Mouse (Mus musculus): ENCODE measurements around the gene Nynrin. TPM values are rescaled to one million over a fixed set of nuclear protein-coding genes. Genes with fewer than 3 reads are reported as not detected.
A peak's percentile ranks its signal among the peaks of the same experiment; 100 is the strongest.

The Nynrin gene
- polyA plus RNA-seq, 1 experiment from 2014 or later, result 25.0 TPM

DNA sequence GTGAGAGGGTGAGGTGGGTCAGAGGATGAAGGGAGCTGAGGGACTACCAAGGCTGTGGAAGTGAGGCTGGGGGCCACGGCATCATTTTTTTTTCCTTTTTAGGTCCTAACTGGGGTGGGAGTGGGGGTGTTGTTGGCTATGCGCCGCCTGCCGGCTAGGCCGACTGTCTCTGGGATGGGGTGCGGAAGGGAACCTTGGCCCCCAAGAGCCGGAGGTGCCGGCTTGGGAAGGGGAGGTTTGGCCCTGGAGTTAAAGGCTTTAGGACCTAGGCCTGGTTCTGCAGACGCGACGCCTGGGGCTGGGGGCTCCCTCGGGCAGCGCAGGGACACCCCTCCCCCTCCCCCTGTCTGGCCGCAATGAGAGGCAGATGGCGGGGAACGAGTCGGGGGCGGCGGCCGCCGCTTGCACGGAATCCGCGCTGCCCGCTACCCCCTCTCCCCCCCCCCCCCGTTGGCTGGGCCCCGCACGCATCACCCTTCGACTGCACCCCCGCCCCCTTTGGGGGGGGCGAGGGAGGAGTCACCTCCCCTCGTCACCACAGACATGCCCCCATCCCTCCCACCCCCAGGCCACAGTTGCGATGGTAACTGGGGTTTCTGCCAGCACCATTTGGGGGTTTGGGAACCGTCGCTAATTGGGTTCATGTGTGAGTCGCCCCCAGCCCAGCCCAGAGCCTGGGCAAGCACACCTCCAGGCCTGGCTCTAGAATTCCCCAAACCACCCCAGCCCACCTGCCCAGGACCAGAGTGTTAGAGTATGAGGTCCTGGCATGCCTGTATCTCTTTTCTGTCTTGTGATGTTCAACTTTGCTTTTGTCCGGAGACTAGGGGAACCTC is 28.4 kb upstream of the Nynrin start:
- Histone ChIP-seq H3K4me3 (replicated peaks) (peak overlapping the region; percentile 77), H3K9me3 (replicated peaks) (no peaks in the 10 kb centered on the region), H3K4me1 (peaks cover 55% of the 10 kb centered on the region), H3K4me2 (replicated peaks) (peak overlapping the region; percentile 76), H3K9ac (peak overlapping the region; percentile 90), H3K27me3 (no peaks in the 10 kb centered on the region), H3K36me3 (peaks cover 24% of the 10 kb centered on the region), H3K27ac (replicated peaks) (peak overlapping the region; percentile 100)
- WGBS, result 1% methylated on average over 27 of the region's 37 CpGs
- peak; percentile 26 for ATAC-seq (ENCODE audit: insufficient number of reproducible peaks, low FRiP score, low TSS enrichment, low read depth)

DNA sequence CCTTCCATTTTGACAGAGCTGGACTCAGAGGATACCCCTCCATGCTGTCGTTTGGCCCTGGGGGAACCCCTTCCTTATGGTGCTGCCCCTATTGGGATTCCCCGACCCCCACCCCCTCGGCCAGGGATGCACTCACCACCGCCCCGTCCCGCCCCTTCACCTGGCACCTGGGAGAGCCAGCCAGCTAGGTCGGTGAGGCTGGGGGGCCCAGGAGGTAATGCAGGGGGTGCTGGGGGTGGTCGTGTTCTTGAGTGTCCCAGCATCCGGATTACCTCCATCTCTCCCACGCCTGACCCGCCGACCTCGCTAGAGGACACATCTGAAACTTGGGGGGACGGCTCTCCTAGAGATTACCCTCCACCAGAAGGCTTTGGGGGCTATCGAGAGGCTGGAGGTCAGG is 27.7 kb upstream of the Nynrin start:
- H3K27ac ChIP-seq (replicated peaks), result peak overlapping the region; percentile 100
- peaks cover 55% of the 10 kb centered on the region for H3K4me1 ChIP-seq
- H3K9ac ChIP-seq, result peak overlapping the region; percentile 15
- peaks cover 32% of the 10 kb centered on the region for H3K36me3 ChIP-seq
- H3K9me3 ChIP-seq (replicated peaks), result no peaks in the 10 kb centered on the region
- peak overlapping the region; percentile 76 for H3K4me2 ChIP-seq (replicated peaks)
- H3K4me3 ChIP-seq (replicated peaks), result peak overlapping the region; percentile 77
- ATAC-seq (ENCODE audit: insufficient number of reproducible peaks, low FRiP score, low TSS enrichment, low read depth), result no peak
- WGBS, result 9% methylated on average over 15 of the region's 15 CpGs
- H3K27me3 ChIP-seq, result no peaks in the 10 kb centered on the region

DNA sequence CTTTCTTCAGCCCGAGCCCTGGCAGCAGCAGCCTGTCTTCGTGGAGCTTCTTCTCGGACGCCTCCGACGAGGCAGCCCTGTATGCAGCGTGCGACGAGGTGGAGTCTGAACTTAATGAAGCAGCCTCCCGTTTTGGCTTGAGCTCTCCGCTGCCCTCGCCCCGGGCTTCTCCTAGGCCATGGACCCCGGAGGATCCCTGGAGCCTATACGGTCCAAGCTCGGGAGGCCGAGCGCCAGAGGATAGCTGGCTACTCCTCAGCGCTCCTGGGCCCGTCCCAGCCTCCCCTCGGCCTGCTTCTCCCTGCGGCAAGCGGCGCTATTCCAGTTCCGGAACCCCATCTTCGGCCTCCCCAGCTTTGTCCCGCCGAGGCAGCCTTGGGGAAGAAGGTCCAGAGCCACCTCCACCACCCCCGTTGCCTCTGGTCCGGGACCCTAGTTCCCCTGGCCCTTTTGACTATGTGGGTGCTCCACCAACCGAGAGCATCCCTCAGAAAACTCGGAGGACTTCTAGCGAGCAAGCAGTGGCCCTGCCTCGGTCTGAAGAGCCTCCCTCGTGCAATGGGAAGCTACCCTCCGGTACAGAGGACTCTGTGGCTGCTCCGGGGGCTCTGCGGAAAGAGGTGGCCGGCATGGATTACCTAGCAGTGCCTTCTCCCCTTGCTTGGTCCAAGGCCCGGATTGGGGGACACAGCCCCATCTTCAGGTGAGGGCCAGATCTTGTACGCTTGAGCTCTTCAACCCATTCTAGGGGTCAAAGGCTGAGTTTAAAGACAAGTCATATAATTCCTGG is 27.1 kb upstream of the Nynrin start:
- H3K36me3 ChIP-seq, result peaks cover 38% of the 10 kb centered on the region
- WGBS, result 14% methylated on average over 41 of the region's 41 CpGs
- ATAC-seq (ENCODE audit: insufficient number of reproducible peaks, low FRiP score, low TSS enrichment, low read depth), result no peak
- peak overlapping the region; percentile 15 for H3K9ac ChIP-seq
- peak overlapping the region; percentile 100 for H3K27ac ChIP-seq (replicated peaks)
- H3K4me1 ChIP-seq, result peaks cover 59% of the 10 kb centered on the region
- H3K4me2 ChIP-seq (replicated peaks), result peak overlapping the region; percentile 76
- no peaks in the 10 kb centered on the region for H3K9me3 ChIP-seq (replicated peaks)
- no peaks in the 10 kb centered on the region for H3K27me3 ChIP-seq
- H3K4me3 ChIP-seq (replicated peaks), result peak overlapping the region; percentile 77

DNA sequence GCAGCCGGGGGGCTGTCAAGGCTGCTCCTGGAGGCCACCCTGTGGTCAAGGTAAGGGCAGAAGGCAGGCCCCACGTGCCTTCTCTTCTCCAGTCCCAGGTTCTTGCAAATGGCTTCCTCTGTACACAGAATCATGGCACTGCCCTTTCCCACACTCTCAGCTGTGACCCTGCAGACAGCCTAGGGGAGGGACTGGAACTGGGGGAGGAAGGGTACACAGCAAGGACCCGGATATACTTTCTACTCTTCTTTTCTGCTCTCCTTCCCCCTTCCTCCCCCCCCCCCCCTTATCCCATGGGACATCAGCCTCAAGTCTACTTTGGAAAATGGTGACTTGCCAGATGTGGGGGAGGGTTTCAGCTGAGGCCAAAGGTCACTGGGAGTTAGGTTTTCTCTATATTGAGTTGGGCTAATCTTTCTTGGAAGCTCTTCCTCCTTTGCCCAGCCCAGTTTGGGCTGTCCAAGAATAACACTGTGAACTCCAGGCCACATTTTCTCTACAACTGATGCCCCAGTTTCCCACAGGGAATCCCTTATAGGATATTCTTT is 25.0 kb upstream of the Nynrin start:
- Histone ChIP-seq H3K4me3 (replicated peaks) (peak overlapping the region; percentile 13; the same call in 1 of the 2 replicates), H3K27ac (replicated peaks) (no peak overlapping the region), H3K9me3 (replicated peaks) (no peaks in the 10 kb centered on the region), H3K4me1 (peaks cover 63% of the 10 kb centered on the region), H3K27me3 (no peaks in the 10 kb centered on the region), H3K36me3 (peaks cover 52% of the 10 kb centered on the region), H3K9ac (no peak overlapping the region), H3K4me2 (replicated peaks) (peak overlapping the region; percentile 76)
- no peak for ATAC-seq (ENCODE audit: insufficient number of reproducible peaks, low FRiP score, low TSS enrichment, low read depth)
- 50% methylated on average over 3 of the region's 3 CpGs for WGBS

DNA sequence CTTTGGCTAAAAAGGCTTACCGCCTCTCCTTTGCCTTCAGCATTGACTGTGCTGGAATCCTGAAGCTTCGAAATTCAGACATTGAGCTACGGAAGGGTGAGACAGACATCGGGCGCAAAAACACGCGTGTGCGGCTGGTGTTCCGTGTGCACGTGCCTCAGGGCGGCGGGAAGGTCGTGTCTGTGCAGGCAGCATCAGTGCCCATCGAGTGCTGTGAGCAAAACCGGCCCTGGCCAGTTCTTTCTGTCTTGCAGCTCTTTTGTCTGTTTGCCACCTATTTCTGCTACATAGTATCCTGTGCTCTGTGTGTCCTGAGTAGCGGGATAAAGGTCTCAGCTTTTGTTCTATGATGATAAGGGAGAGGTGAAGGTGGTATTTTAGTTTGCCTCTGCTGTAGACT is 24.0 kb upstream of the Nynrin start:
- no peaks in the 10 kb centered on the region for H3K9me3 ChIP-seq (replicated peaks)
- no peak overlapping the region for H3K9ac ChIP-seq
- no peaks in the 10 kb centered on the region for H3K27me3 ChIP-seq
- H3K4me2 ChIP-seq (replicated peaks), result no peak overlapping the region
- H3K4me1 ChIP-seq, result peaks cover 63% of the 10 kb centered on the region
- no peak for ATAC-seq (ENCODE audit: insufficient number of reproducible peaks, low FRiP score, low TSS enrichment, low read depth)
- WGBS, result 85% methylated on average over 16 of the region's 16 CpGs
- no peak overlapping the region for H3K4me3 ChIP-seq (replicated peaks)
- peaks cover 52% of the 10 kb centered on the region for H3K36me3 ChIP-seq
- H3K27ac ChIP-seq (replicated peaks), result no peak overlapping the region

DNA sequence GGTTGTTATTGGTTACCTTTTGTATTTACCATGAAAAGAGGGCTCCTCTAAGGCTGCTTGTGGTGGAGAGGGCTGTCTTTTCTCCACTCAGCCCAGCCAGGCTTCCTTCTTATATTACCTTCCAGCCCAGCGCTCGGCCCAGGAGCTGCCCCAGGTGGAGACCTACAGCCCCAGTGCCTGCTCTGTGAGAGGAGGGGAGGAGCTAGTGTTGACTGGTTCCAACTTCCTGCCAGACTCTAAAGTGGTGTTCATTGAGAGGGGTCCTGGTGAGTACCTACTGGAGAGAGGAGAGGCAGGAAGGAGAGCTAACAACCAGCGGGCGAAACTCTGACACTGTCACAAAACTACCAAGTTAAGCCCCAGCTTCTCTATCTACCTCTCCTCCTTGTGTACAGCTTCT is 23.5 kb upstream of the Nynrin start:
- no peak overlapping the region for H3K27ac ChIP-seq (replicated peaks)
- no peak overlapping the region for H3K9ac ChIP-seq
- H3K4me2 ChIP-seq (replicated peaks), result no peak overlapping the region
- no peaks in the 10 kb centered on the region for H3K27me3 ChIP-seq
- peaks cover 61% of the 10 kb centered on the region for H3K4me1 ChIP-seq
- 77% methylated on average over 4 of the region's 4 CpGs for WGBS
- ATAC-seq (ENCODE audit: insufficient number of reproducible peaks, low FRiP score, low TSS enrichment, low read depth), result no peak
- no peak overlapping the region for H3K4me3 ChIP-seq (replicated peaks)
- H3K9me3 ChIP-seq (replicated peaks), result no peaks in the 10 kb centered on the region
- H3K36me3 ChIP-seq, result peaks cover 52% of the 10 kb centered on the region

DNA sequence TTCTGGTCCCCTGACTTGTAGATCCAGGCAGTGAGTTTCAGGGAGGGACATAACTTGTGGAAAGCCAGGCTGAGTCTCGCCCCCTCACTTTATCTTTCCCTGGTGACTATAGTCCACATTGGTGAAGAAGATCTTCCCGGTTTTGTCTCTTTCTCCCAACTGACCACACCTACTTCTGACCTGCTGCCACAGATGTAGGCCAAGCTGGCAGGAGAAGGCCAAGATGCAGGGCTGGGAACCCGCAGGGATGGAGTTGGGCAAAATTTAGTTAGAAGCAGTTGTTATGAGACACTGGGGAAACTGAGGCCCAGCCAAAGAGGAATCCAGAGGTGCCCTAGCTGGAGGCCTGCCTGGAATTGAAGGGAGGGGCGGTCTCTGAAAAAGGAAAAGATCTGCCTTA is 20.7 kb upstream of the Nynrin start:
- Histone ChIP-seq H3K4me2 (replicated peaks) (no peak overlapping the region), H3K27ac (replicated peaks) (no peak overlapping the region), H3K4me1 (peaks cover 49% of the 10 kb centered on the region), H3K36me3 (peaks cover 51% of the 10 kb centered on the region), H3K9me3 (replicated peaks) (no peaks in the 10 kb centered on the region), H3K4me3 (replicated peaks) (no peak overlapping the region), H3K27me3 (no peaks in the 10 kb centered on the region), H3K9ac (no peak overlapping the region)
- WGBS, result 78% methylated on average over 4 of the region's 4 CpGs
- ATAC-seq (ENCODE audit: insufficient number of reproducible peaks, low FRiP score, low TSS enrichment, low read depth), result no peak

DNA sequence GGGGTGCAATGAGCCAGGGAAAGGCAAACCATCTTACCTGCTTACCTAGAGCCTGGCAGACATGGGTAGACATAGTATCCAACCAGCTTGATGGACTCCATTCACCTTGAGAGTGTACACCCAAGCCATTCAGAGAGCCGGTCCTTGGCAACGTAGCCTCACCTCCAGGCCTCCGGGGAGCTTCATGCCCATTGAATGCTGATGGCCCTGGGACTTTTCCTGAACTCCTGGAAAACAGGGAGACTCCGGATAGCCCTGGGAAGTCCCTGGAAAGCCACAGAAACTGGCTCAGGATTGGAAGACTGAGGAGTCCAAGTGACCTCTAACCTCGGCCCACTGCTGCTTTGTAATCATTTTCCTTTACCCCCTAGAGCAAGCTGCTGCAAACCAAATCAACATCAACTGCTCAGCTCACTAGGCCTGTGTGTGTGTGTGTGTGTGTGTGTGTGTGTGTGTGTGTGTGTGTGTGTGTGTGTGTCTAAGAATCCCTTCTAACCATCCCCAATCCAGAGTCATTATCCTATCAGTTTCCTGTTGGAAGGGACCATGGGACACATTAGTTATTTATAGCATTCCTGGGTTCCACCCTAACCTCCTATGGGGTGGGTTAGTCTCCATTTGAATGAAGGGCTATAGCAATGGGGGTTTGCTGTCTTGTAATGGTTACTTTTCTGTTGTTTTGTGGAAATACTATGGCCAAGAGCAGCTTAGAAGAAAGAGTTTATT is 18.8 kb upstream of the Nynrin start:
- no peak overlapping the region for H3K4me2 ChIP-seq (replicated peaks)
- H3K27ac ChIP-seq (replicated peaks), result peak overlapping the region; percentile 48; the same call in 1 of the 2 replicates
- no peaks in the 10 kb centered on the region for H3K27me3 ChIP-seq
- ATAC-seq (ENCODE audit: insufficient number of reproducible peaks, low FRiP score, low TSS enrichment, low read depth), result no peak
- no peak overlapping the region for H3K9ac ChIP-seq
- H3K4me3 ChIP-seq (replicated peaks), result no peak overlapping the region
- peaks cover 33% of the 10 kb centered on the region for H3K36me3 ChIP-seq
- WGBS, result 58% methylated on average over 5 of the region's 5 CpGs
- H3K9me3 ChIP-seq (replicated peaks), result no peaks in the 10 kb centered on the region
- peaks cover 30% of the 10 kb centered on the region for H3K4me1 ChIP-seq

DNA sequence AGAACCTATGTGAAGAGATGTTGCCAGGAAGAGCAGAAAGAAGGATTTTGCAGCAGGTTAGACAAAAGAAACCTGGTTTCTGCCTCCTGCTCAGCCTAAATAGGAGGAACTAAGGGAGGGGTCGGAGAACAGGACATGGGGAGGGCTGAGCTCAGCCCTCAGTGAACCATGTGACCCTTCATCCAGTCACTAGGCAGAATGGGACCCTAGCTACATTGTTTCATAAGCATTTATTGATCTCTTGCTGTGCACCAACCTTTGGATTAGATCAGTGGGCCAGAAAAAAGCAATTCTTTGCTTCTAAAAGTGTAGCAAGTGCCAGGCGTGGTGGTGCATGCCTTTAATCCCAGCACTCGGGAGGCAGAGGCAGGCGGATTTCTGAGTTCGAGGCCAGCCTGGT is 15.5 kb upstream of the Nynrin start:
- H3K4me1 ChIP-seq, result peaks cover 18% of the 10 kb centered on the region
- H3K4me3 ChIP-seq (replicated peaks), result no peak overlapping the region
- H3K36me3 ChIP-seq, result 0 out of 2 replicates have a peak, but pooled peaks cover 4% of the 10 kb centered on the region
- H3K9me3 ChIP-seq (replicated peaks), result no peaks in the 10 kb centered on the region
- no peak overlapping the region for H3K9ac ChIP-seq
- H3K27me3 ChIP-seq, result no peaks in the 10 kb centered on the region
- no peak overlapping the region for H3K27ac ChIP-seq (replicated peaks)
- ATAC-seq (ENCODE audit: insufficient number of reproducible peaks, low FRiP score, low TSS enrichment, low read depth), result no peak
- H3K4me2 ChIP-seq (replicated peaks), result no peak overlapping the region
- 92% methylated on average over 5 of the region's 5 CpGs for WGBS

DNA sequence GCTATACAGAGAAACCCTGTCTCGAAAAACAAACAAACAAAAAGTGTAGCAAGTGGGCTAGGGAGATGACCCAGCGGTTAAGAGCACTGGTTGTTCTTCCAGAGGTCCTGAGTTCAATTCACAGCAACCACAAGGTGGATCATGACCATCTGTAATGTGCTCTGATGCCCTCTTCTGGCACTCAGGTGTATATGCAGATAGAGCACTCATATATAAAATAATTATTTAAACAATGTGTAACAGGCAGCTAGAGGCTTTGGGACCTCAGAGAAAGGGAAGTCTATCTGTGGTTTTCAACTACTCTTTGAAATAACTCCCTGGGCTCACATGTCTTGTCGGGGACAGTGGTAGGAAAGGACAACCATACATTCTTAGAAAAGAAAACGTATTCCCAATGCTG is 15.1 kb upstream of the Nynrin start:
- Histone ChIP-seq H3K4me1 (peaks cover 18% of the 10 kb centered on the region), H3K36me3 (no peaks in the 10 kb centered on the region), H3K27ac (replicated peaks) (no peak overlapping the region), H3K9ac (no peak overlapping the region), H3K4me3 (replicated peaks) (no peak overlapping the region), H3K9me3 (replicated peaks) (no peaks in the 10 kb centered on the region), H3K27me3 (no peaks in the 10 kb centered on the region), H3K4me2 (replicated peaks) (no peak overlapping the region)
- no peak for ATAC-seq (ENCODE audit: insufficient number of reproducible peaks, low FRiP score, low TSS enrichment, low read depth)
- WGBS, result 87% methylated on average over 4 of the region's 4 CpGs
